Mouse (Mus musculus) bone marrow macrophage, adult 2 months (primary cell): ENCODE results near the gene Saxo1.

Experiments used
- CTCF ChIP-seq: IDR thresholded peaks from 2 replicates; pipeline ENCODE4 v1.5.1; 2012; ENCODE audit warnings: low read depth, mild to moderate bottlenecking, low read length, moderate library complexity
- POLR2A ChIP-seq: IDR thresholded peaks from 2 replicates; pipeline ENCODE4 v1.6.1; 2012; ENCODE audit warnings: mild to moderate bottlenecking, low read depth, low read length, borderline replicate concordance

GRCm38 (mm10) chr4:86529161-86529560 is 29.0 kb downstream of the Saxo1 start:
- TF ChIP-seq POLR2A (no peak), CTCF (no peak)
